Mouse (Mus musculus) stomach, embryonic 14.5 days (tissue): ENCODE data around the gene Vsig8. TPM values are rescaled to one million over a fixed set of nuclear protein-coding genes. Genes with fewer than 3 reads are reported as not detected.

ENCODE experiments used
- ATAC-seq: fragments of 200-750 bp; cut with Nextera tagmentation; 2 replicates; pipeline ENCODE4 v1.8.0; 2017; ENCODE audit warnings: low read depth, moderate TSS enrichment; ENCODE audit not compliant: insufficient number of reproducible peaks, insufficient read depth, low FRiP score
- H3K27ac ChIP-seq: fragments of 300-500 bp; sonication (generic); 2 replicates; pipeline ENCODE4 v1.5.1; 2014; ENCODE audit warnings: mild to moderate bottlenecking, low read length, moderate library complexity, mixed read lengths
- H3K27me3 ChIP-seq: fragments of 300-500 bp; sonication (generic); 2 replicates; pipeline ENCODE4 v1.6.1; 2014; ENCODE audit warnings: low read length, control low read depth, mixed read lengths; ENCODE audit not compliant: control insufficient read depth, insufficient read depth
- H3K36me3 ChIP-seq: fragments of 300-500 bp; sonication (generic); 2 replicates; pipeline ENCODE4 v1.6.1; 2014; ENCODE audit warnings: mild to moderate bottlenecking, control low read depth, low read length, moderate library complexity, mixed read lengths; ENCODE audit not compliant: control insufficient read depth, insufficient read depth
- H3K4me1 ChIP-seq: fragments of 300-500 bp; sonication (generic); 2 replicates; pipeline ENCODE4 v1.6.1; 2014; ENCODE audit warnings: low read length, control low read depth, mixed read lengths; ENCODE audit not compliant: control insufficient read depth, insufficient read depth
- H3K4me2 ChIP-seq: fragments of 300-500 bp; sonication (generic); replicated peaks from 2 replicates; pipeline ENCODE4 v1.6.1; 2014; ENCODE audit warnings: low read depth, low read length, control low read depth
- H3K4me3 ChIP-seq: fragments of 300-500 bp; sonication (generic); 2 replicates; pipeline ENCODE4 v1.5.1; 2014; ENCODE audit warnings: low read depth, low read length, control low read depth
- H3K9ac ChIP-seq: fragments of 300-500 bp; sonication (generic); replicated peaks from 2 replicates; pipeline ENCODE4 v1.6.1; 2014; ENCODE audit warnings: low read depth, mild to moderate bottlenecking, control low read depth, low read length, moderate library complexity, mixed read lengths
- H3K9me3 ChIP-seq: fragments of 300-500 bp; sonication (generic); 2 replicates; pipeline ENCODE4 v1.6.1; 2016; ENCODE audit warnings: low read depth, low read length, control low read depth; ENCODE audit not compliant: control insufficient read depth
- WGBS: fragments of 180-500 bp; shearing (Covaris S2); extraction: QIAGEN DNeasy Blood & Tissue Kit; methylation state at CpG from one replicate; pipeline ENCODE4 v1.1.7; 2014; 5-methylcytosine and 5-hydroxymethylcytosine counted together
- polyA plus RNA-seq: library from polyadenylated mRNA; unstranded; fragments of >200 nt; fragmentation: Nextera tagmentation; extraction: Ambion mirVana; gene quantifications from 2 replicates; pipeline ENCODE4 v1.2.1, GENCODE M21; 2014

The Vsig8 gene
- polyA plus RNA-seq, 1 experiment from 2014 or later: 1.0 TPM

DNA sequence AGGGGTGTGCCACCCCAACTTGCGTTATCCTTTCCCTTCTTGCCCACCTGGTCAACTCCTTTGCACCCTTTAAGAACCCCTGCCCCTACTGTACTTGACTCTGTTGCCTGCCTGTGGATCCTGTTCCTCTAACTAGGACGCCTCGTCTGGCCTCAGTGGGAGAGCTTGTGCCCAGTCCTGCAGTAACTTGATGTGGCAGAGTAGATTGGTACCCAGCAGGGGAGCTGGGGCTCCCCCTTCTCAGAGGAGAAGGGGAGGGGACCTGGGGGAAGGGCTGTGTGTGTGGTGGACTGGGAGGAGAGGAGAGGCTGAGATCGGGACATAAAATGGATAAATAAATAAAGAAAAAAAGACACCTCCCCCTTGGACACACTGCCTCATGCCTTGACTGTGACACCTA, 29.3 kb downstream of the Vsig8 start:
- Histone ChIP-seq H3K36me3 (no peaks in the 10 kb centered on the region), H3K27me3 (no peaks in the 10 kb centered on the region), H3K9me3 (no peaks in the 10 kb centered on the region), H3K4me2 (no peak overlapping the region), H3K27ac (no peak overlapping the region), H3K9ac (no peak overlapping the region), H3K4me3 (no peak overlapping the region), H3K4me1 (0 out of 2 replicates have a peak, but pooled peaks cover 3% of the 10 kb centered on the region)
- ATAC-seq: no peak
- 49% methylated on average over 4 of the region's 4 CpGs for WGBS

GRCm38 (mm10) chr1:172585612-172586567, 30.2 kb downstream of the Vsig8 start:
- no peaks in the 10 kb centered on the region for H3K27me3 ChIP-seq
- no peaks in the 10 kb centered on the region for H3K9me3 ChIP-seq
- H3K27ac ChIP-seq: no peak overlapping the region
- no peak for ATAC-seq
- 32% methylated on average over 26 of the region's 26 CpGs for WGBS
- no peak overlapping the region for H3K4me3 ChIP-seq
- H3K9ac ChIP-seq: no peak overlapping the region
- no peak overlapping the region for H3K4me2 ChIP-seq
- H3K4me1 ChIP-seq: 0 out of 2 replicates have a peak, but pooled peaks cover 3% of the 10 kb centered on the region
- H3K36me3 ChIP-seq: no peaks in the 10 kb centered on the region

GRCm38 (mm10) chr1:172590385-172590784, 34.6 kb downstream of the Vsig8 start, which contains the start of gene Slamf8:
TSS of gene Slamf8 (minus strand) at chr1:172590568.
- no peaks in the 10 kb centered on the region for H3K9me3 ChIP-seq
- no peak within 1 kb of the TSS for H3K27ac ChIP-seq
- no peak for ATAC-seq
- no peak within 1 kb of the TSS for H3K4me2 ChIP-seq
- no peak within 1 kb of the TSS for H3K9ac ChIP-seq
- WGBS: 71% methylated on average over 7 of the region's 7 CpGs
- no peak within 1 kb of the TSS for H3K4me3 ChIP-seq
- no peaks in the 10 kb centered on the region for H3K27me3 ChIP-seq
- 0 out of 2 replicates have a peak, but pooled peaks cover 3% of the 10 kb centered on the region for H3K4me1 ChIP-seq
- H3K36me3 ChIP-seq: no peaks in the 10 kb centered on the region

- no peak overlapping the region for H3K4me3 ChIP-seq
- no peaks in the 10 kb centered on the region for H3K27me3 ChIP-seq
- no peak for ATAC-seq
- 76% methylated on average over 3 of the region's 3 CpGs for WGBS
- H3K36me3 ChIP-seq: no peaks in the 10 kb centered on the region
- H3K4me1 ChIP-seq: no peaks in the 10 kb centered on the region
- H3K9ac ChIP-seq: no peak overlapping the region
- no peak overlapping the region for H3K4me2 ChIP-seq
- H3K27ac ChIP-seq: no peak overlapping the region
- H3K9me3 ChIP-seq: no peaks in the 10 kb centered on the region
These were observed 37.6 kb downstream of the Vsig8 start for GRCm38 (mm10) chr1:172593321-172593720.

DNA sequence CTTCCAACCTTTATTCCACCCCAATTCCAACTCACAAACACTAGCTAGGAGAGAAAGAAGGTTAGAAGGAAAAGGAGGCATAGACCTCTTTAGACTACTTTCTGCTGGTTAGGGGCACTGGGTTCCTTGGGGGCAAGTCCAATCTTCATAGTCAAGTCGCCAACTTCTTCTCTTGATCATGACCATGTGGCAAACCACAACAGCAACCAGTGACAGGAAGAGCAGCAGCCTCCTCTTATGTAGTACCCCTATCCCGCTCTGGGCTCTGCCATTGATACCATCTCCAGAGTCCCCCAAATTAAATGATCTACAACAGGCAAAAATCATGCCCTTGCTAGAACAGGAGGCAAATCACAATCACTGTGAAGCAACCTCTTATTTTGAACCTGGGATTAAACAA, 38.2 kb downstream of the Vsig8 start:
- H3K4me2 ChIP-seq: no peak overlapping the region
- H3K27me3 ChIP-seq: no peaks in the 10 kb centered on the region
- 90% methylated on average over 2 of the region's 2 CpGs for WGBS
- ATAC-seq: no peak
- no peaks in the 10 kb centered on the region for H3K9me3 ChIP-seq
- H3K9ac ChIP-seq: no peak overlapping the region
- H3K4me3 ChIP-seq: no peak overlapping the region
- H3K27ac ChIP-seq: no peak overlapping the region
- no peaks in the 10 kb centered on the region for H3K36me3 ChIP-seq
- no peaks in the 10 kb centered on the region for H3K4me1 ChIP-seq

GRCm38 (mm10) chr1:172594495-172594894, 38.8 kb downstream of the Vsig8 start:
- no peaks in the 10 kb centered on the region for H3K9me3 ChIP-seq
- H3K27ac ChIP-seq: no peak overlapping the region
- H3K4me2 ChIP-seq: no peak overlapping the region
- no peak for ATAC-seq
- no peak overlapping the region for H3K4me3 ChIP-seq
- no peaks in the 10 kb centered on the region for H3K27me3 ChIP-seq
- no peak overlapping the region for H3K9ac ChIP-seq
- no peaks in the 10 kb centered on the region for H3K36me3 ChIP-seq
- H3K4me1 ChIP-seq: no peaks in the 10 kb centered on the region

DNA sequence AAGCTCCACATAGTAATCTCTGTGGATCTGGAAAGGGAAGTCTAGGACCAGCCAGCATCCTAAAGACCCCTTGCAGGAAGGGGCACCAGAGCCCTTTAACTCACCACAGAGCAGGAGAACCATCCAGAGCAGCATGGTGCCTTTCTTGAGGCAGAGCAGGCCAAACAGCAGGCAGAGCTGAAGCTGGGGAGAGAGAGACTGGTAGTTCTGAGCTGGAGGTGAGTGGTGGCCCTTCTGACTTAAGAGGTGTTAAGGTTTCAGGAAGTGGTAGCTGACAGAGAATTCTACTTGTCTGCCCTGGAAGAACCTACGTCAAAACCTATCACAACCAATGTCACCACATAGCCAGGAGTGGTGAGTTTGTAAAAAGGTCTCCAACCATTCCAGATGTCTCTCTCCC, 46.6 kb downstream of the Vsig8 start, which contains the start of gene Fcrl6:
TSS of gene Fcrl6 (minus strand) at position 226 of the 400 bp plus-strand sequence.
- WGBS: 70% methylated on average over 1 of the region's 1 CpGs
- Histone ChIP-seq H3K27me3 (no peaks in the 10 kb centered on the region), H3K4me3 (no peak within 1 kb of the TSS), H3K36me3 (no peaks in the 10 kb centered on the region), H3K27ac (no peak within 1 kb of the TSS), H3K4me2 (no peak within 1 kb of the TSS), H3K9ac (no peak within 1 kb of the TSS), H3K9me3 (no peaks in the 10 kb centered on the region), H3K4me1 (no peaks in the 10 kb centered on the region)
- no peak for ATAC-seq

GRCm38 (mm10) chr1:172611304-172611703, 55.6 kb downstream of the Vsig8 start:
- no peaks in the 10 kb centered on the region for H3K36me3 ChIP-seq
- ATAC-seq: no peak
- 69% methylated on average over 10 of the region's 10 CpGs for WGBS
- H3K9me3 ChIP-seq: no peaks in the 10 kb centered on the region
- H3K4me2 ChIP-seq: no peak overlapping the region
- no peaks in the 10 kb centered on the region for H3K27me3 ChIP-seq
- H3K4me3 ChIP-seq: no peak overlapping the region
- H3K4me1 ChIP-seq: no peaks in the 10 kb centered on the region
- H3K27ac ChIP-seq: no peak overlapping the region
- H3K9ac ChIP-seq: no peak overlapping the region
